17 mouse cellular contexts compared by ENCODE assay signal in the genomic region with DNA sequence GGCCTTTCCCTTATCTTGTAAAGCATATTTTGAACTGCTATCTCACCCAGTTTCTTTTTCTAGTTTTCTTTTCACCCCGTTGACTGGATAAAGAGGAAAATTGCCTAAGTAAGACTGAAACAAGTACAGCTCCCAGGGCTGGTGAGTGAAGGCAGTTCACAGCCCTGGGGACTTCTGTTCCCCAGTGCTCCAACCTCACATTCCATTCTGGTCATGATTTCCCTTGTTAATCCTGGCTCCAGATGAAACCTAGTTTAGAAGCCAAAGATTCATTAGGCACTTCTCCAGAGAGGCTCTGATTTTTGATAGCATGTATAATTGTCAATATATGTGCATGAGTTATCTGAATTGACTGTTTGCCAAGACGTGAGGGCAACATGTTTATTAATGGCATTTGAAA.
A peak's percentile ranks its signal among the peaks of the same experiment; 100 is the strongest.
DNase-seq lines count a peak whose midpoint lies in the region; ATAC-seq lines count a peak whose summit lies in the region.
"Had no signal": no experiment of that assay in that cellular context is flagged by ENCODE, and none has a peak within 500 bp of the region (broad histone marks: within the 10 kb centered on the region; RNA-seq: fewer than 3 reads in every experiment).

No protein-coding gene starts in this region.

- H3K27me3 ChIP-seq in forebrain, embryonic 14.5 days (replicated peaks; ENCODE audit: control insufficient read depth, insufficient read depth, low read length), result no peaks in the 10 kb centered on the region
- H3K27me3 ChIP-seq in forebrain, embryonic 12.5 days, result no peaks in the 10 kb centered on the region
- H3K27me3 ChIP-seq in midbrain, embryonic 11.5 days (ENCODE audit: control insufficient read depth, insufficient read depth, low read length), result no peaks in the 10 kb centered on the region
- H3K27me3 ChIP-seq in midbrain, embryonic 15.5 days (replicated peaks), result no peaks in the 10 kb centered on the region
- H3K27me3 ChIP-seq: liver, embryonic 13.5 days; neural tube, embryonic 12.5 days had no signal

- 81% methylated on average over 2 of the region's 2 CpGs for WGBS in forebrain, embryonic 14.5 days
- WGBS in forebrain, embryonic 12.5 days, result 88% methylated on average over 2 of the region's 2 CpGs
- WGBS in midbrain, embryonic 11.5 days, result 75% methylated on average over 2 of the region's 2 CpGs
- WGBS in midbrain, embryonic 15.5 days, result 79% methylated on average over 2 of the region's 2 CpGs

- no peaks in the 10 kb centered on the region for H3K9me3 ChIP-seq in forebrain, embryonic 14.5 days (replicated peaks; ENCODE audit: control insufficient read depth, low read length)
- no peaks in the 10 kb centered on the region for H3K9me3 ChIP-seq in forebrain, embryonic 12.5 days
- H3K9me3 ChIP-seq in midbrain, embryonic 11.5 days (ENCODE audit: control insufficient read depth, low read length), result no peaks in the 10 kb centered on the region
- H3K9me3 ChIP-seq in midbrain, embryonic 15.5 days, result no peaks in the 10 kb centered on the region
- H3K9me3 ChIP-seq: hindbrain, embryonic 10.5 days; liver, embryonic 13.5 days; neural tube, embryonic 12.5 days had no signal

- no peak overlapping the region for H3K27ac ChIP-seq in forebrain, embryonic 14.5 days (ENCODE audit: low read depth, low read length)
- no peak overlapping the region for H3K27ac ChIP-seq in forebrain, embryonic 12.5 days
- H3K27ac ChIP-seq in midbrain, embryonic 11.5 days (ENCODE audit: low read depth, low read length), result no peak overlapping the region
- no peak overlapping the region for H3K27ac ChIP-seq in midbrain, embryonic 15.5 days
- H3K27ac ChIP-seq: hindbrain, embryonic 10.5 days; liver, embryonic 13.5 days; neural tube, embryonic 12.5 days had no signal

- H3K9ac ChIP-seq in forebrain, embryonic 14.5 days (ENCODE audit: low read length), result no peak overlapping the region
- no peak overlapping the region for H3K9ac ChIP-seq in forebrain, embryonic 12.5 days
- no peak overlapping the region for H3K9ac ChIP-seq in midbrain, embryonic 11.5 days (ENCODE audit: low read length)
- no peak overlapping the region for H3K9ac ChIP-seq in midbrain, embryonic 15.5 days
- H3K9ac ChIP-seq: liver, embryonic 13.5 days; neural tube, embryonic 12.5 days had no signal

- DNase-seq in forebrain, embryonic 14.5 days (ENCODE audit: low spot score), result peak; percentile 29
- peak; percentile 22 for DNase-seq in kidney, adult 9 months
- DNase-seq in kidney, adult 18-20 months, result no peak
- DNase-seq in midbrain, embryonic 11.5 days (ENCODE audit: low spot score, missing footprints), result peak; percentile 35
- no peak for DNase-seq in neural tube, embryonic 10.5 days (ENCODE audit: extremely low spot score, low spot score)
- DNase-seq: cerebellum, postnatal 25 days; gastrocnemius, postnatal 25 days; left cerebral cortex, postnatal 4 days; liver, embryonic 13.5 days; thymus, postnatal 25 days had no signal

- H3K4me1 ChIP-seq in forebrain, embryonic 14.5 days (ENCODE audit: control insufficient read depth, insufficient read depth, low read length), result peaks cover 7% of the 10 kb centered on the region; the same call in 1 of the 2 replicates
- peaks cover 9% of the 10 kb centered on the region for H3K4me1 ChIP-seq in forebrain, embryonic 12.5 days
- H3K4me1 ChIP-seq in midbrain, embryonic 11.5 days (ENCODE audit: control insufficient read depth, insufficient read depth, low read length), result peaks cover 6% of the 10 kb centered on the region; the same call in 1 of the 2 replicates
- no peaks in the 10 kb centered on the region for H3K4me1 ChIP-seq in midbrain, embryonic 15.5 days
- H3K4me1 ChIP-seq: liver, embryonic 13.5 days; neural tube, embryonic 12.5 days had no signal

- no peak overlapping the region for H3K4me2 ChIP-seq in forebrain, embryonic 14.5 days (ENCODE audit: low read length)
- no peak overlapping the region for H3K4me2 ChIP-seq in forebrain, embryonic 12.5 days
- no peak overlapping the region for H3K4me2 ChIP-seq in midbrain, embryonic 11.5 days
- H3K4me2 ChIP-seq in midbrain, embryonic 15.5 days, result no peak overlapping the region
- H3K4me2 ChIP-seq: liver, embryonic 13.5 days; neural tube, embryonic 12.5 days had no signal

- no peaks in the 10 kb centered on the region for H3K36me3 ChIP-seq in forebrain, embryonic 14.5 days (ENCODE audit: control insufficient read depth, insufficient read depth, low read length)
- no peaks in the 10 kb centered on the region for H3K36me3 ChIP-seq in forebrain, embryonic 12.5 days (replicated peaks)
- H3K36me3 ChIP-seq in midbrain, embryonic 11.5 days (ENCODE audit: control insufficient read depth, insufficient read depth, low read length), result no peaks in the 10 kb centered on the region
- no peaks in the 10 kb centered on the region for H3K36me3 ChIP-seq in midbrain, embryonic 15.5 days (replicated peaks)
- H3K36me3 ChIP-seq: hindbrain, embryonic 10.5 days; liver, embryonic 13.5 days; neural tube, embryonic 12.5 days had no signal

- ATAC-seq in forebrain, embryonic 14.5 days, result no peak
- ATAC-seq in forebrain, embryonic 12.5 days (ENCODE audit: low FRiP score), result no peak
- no peak for ATAC-seq in midbrain, embryonic 11.5 days (ENCODE audit: low FRiP score)
- no peak for ATAC-seq in midbrain, embryonic 15.5 days (replicated peaks)
- no peak for ATAC-seq in monocyte, adult 5-6 weeks (replicated peaks; ENCODE audit: insufficient number of reproducible peaks, low FRiP score, low TSS enrichment, poor library complexity, severe bottlenecking)
- ATAC-seq: activated CD4-positive, CD25-positive, alpha-beta regulatory T cell, adult 4 months; midbrain, embryonic 16.5 days had no signal

- no peak overlapping the region for H3K4me3 ChIP-seq in forebrain, embryonic 14.5 days (ENCODE audit: low read depth, low read length)
- H3K4me3 ChIP-seq in forebrain, embryonic 12.5 days (replicated peaks), result no peak overlapping the region
- H3K4me3 ChIP-seq in midbrain, embryonic 11.5 days (ENCODE audit: low read depth, low read length), result no peak overlapping the region
- no peak overlapping the region for H3K4me3 ChIP-seq in midbrain, embryonic 15.5 days
- H3K4me3 ChIP-seq: hindbrain, embryonic 10.5 days; liver, embryonic 13.5 days; neural tube, embryonic 12.5 days had no signal

Comparison
In these comparisons a context has a peak if more than half of its experiments do, and no peak if none do; other contexts are left out.
1. DNase-seq: peak in forebrain, embryonic 14.5 days (single experiment), kidney, adult 9 months (single experiment) and midbrain, embryonic 11.5 days (single experiment); none in kidney, adult 18-20 months (single experiment) and neural tube, embryonic 10.5 days (single experiment).